Mouse (Mus musculus) cerebellum, postnatal 4 days (tissue): ENCODE measurements around the gene Nabp2.

ENCODE experiments used
- DNase-seq, 2 experiments: peaks; one replicate each; pipeline ENCODE4 v3.0.0; 2022; ENCODE audit warnings: low spot score in 2 of 2, mixed read lengths in 1 of 2

Gene Nabp2

GRCm38 (mm10) chr10:128411211-128412054 lies at the start of gene Nabp2, which contains the start of gene Rnf41:
Nabp2 (minus strand) TSS chr10:128411492.
Rnf41 (plus strand) TSS chr10:128411657.
- DNase-seq: peak; percentile 90 to 96

- DNase-seq: no peak
These were observed 49.0 kb upstream of the Nabp2 start for GRCm38 (mm10) chr10:128460270-128460630.

GRCm38 (mm10) chr10:128459409-128460269 lies 48.3 kb upstream of the Nabp2 start:
- DNase-seq: peak in 1 of 2 experiments; percentile 44

- DNase-seq: peak; percentile 66 to 86
These were observed 47.6 kb upstream of the Nabp2 start, which contains the start of gene Smarcc2 for GRCm38 (mm10) chr10:128458719-128459408. Smarcc2 (plus strand) TSS chr10:128459248.

GRCm38 (mm10) chr10:128458348-128458718 lies 47.0 kb upstream of the Nabp2 start:
- DNase-seq: peak; percentile 95 to 98

- no peak for DNase-seq
These were observed 46.4 kb upstream of the Nabp2 start for GRCm38 (mm10) chr10:128457676-128458075.

- DNase-seq: peak in 1 of 2 experiments; percentile 66
These were observed 44.0 kb upstream of the Nabp2 start for GRCm38 (mm10) chr10:128455280-128455679.

GRCm38 (mm10) chr10:128454471-128454870 lies 43.2 kb upstream of the Nabp2 start:
- DNase-seq: no peak

GRCm38 (mm10) chr10:128451014-128451413 lies 39.7 kb upstream of the Nabp2 start:
- DNase-seq: no peak

GRCm38 (mm10) chr10:128445407-128445806 lies 34.1 kb upstream of the Nabp2 start:
- DNase-seq: no peak

- no peak for DNase-seq
These were observed 33.1 kb upstream of the Nabp2 start for GRCm38 (mm10) chr10:128444354-128444753.

GRCm38 (mm10) chr10:128442718-128443117 lies 31.4 kb upstream of the Nabp2 start:
- no peak for DNase-seq

- DNase-seq: no peak
These were observed 30.2 kb upstream of the Nabp2 start for GRCm38 (mm10) chr10:128441324-128442119.

GRCm38 (mm10) chr10:128440407-128440806 lies 29.1 kb upstream of the Nabp2 start:
- DNase-seq: no peak

- no peak for DNase-seq
These were observed 27.5 kb upstream of the Nabp2 start for GRCm38 (mm10) chr10:128438675-128439279.

- no peak for DNase-seq
These were observed 25.1 kb upstream of the Nabp2 start for GRCm38 (mm10) chr10:128436376-128436775.

- no peak for DNase-seq
These were observed 24.6 kb upstream of the Nabp2 start for GRCm38 (mm10) chr10:128435873-128436272.

- peak in 1 of 2 experiments; percentile 34 for DNase-seq
These were observed 24.0 kb upstream of the Nabp2 start for GRCm38 (mm10) chr10:128435186-128435823.

GRCm38 (mm10) chr10:128434681-128435080 lies 23.4 kb upstream of the Nabp2 start:
- no peak for DNase-seq

GRCm38 (mm10) chr10:128433417-128433816 lies 22.1 kb upstream of the Nabp2 start:
- no peak for DNase-seq
